20 mouse cellular contexts compared by ENCODE assay signal in the genomic region with DNA sequence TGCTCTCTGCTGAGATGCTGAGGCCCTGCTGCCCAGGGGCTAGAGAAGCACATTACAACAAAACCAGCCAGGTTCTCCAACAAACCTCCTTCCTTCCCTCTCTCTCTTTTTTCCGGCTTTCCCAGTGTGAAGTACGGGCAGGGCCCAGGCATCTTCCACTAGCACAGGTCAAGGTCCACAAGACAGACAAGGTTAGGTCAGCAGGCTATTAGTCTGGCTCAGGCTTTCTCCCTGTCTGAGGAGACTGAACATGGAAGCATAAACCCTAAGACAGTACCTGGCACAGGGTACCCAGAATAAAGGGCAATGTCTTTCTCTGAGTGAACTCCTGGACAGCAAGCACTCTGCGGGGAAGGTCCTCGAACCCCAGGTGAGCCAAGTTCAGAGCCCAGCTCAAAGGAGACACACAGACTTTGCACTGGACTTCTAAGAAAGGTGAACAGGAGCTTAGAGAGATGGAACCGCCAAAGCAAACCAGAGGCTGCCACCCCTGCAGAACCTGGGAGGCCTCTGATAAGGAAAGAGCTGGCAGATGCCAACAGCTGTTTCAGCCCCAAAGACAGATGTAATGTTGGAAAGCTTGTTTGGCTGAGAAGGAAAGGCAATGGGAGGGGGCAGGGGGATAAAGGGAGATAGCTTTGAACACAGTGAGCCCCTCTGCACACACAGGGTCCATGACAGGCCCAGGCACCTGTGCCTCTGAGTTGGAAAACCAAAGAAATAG. TPM values are rescaled to one million over a fixed set of nuclear protein-coding genes. Genes with fewer than 3 reads are reported as not detected.
DNase-seq lines count a peak whose midpoint lies in the region; ATAC-seq and TF ChIP-seq lines count a peak whose summit lies in the region.
"Had no signal": no experiment of that assay in that cellular context is flagged by ENCODE, and none has a peak within 500 bp of the region (broad histone marks: within the 10 kb centered on the region; RNA-seq: fewer than 3 reads in every experiment).

No protein-coding gene starts in this region.

- 0 out of 2 replicates have a peak overlapping the region, but pooled peaks have one; percentile 26 for H3K27ac ChIP-seq in forebrain, embryonic 12.5 days
- no peak overlapping the region for H3K27ac ChIP-seq in forebrain, embryonic 11.5 days (ENCODE audit: low read depth, low read length)
- H3K27ac ChIP-seq in hindbrain, embryonic 15.5 days (replicated peaks) = 0 out of 2 replicates have a peak overlapping the region, but pooled peaks have one; percentile 3
- no peak overlapping the region for H3K27ac ChIP-seq in hindbrain, embryonic 16.5 days (ENCODE audit: low read depth, low read length)
- H3K27ac ChIP-seq in midbrain, embryonic 12.5 days (replicated peaks) = no peak overlapping the region
- no peak overlapping the region for H3K27ac ChIP-seq in midbrain, embryonic 11.5 days (ENCODE audit: low read depth, low read length)
- H3K27ac ChIP-seq in small intestine, adult 2 months (ENCODE audit: insufficient read depth, low read depth, low read length) = peak overlapping the region; percentile 47; the same call in 1 of the 2 replicates

- no peak for DNase-seq in forebrain, embryonic 11.5 days (ENCODE audit: low spot score)
- no peak for DNase-seq in midbrain, embryonic 11.5 days (ENCODE audit: low spot score, missing footprints)
- no peak for DNase-seq in spleen, postnatal 14 days (ENCODE audit: low spot score in 2 of 2)
- DNase-seq: cerebellum, postnatal 36 days; gastrocnemius, postnatal 36 days; kidney, adult 18-20 months; kidney, postnatal 4 days; right cerebral cortex, adult 18-20 months had no signal

- peaks cover 59% of the 10 kb centered on the region for H3K27me3 ChIP-seq in forebrain, embryonic 12.5 days
- H3K27me3 ChIP-seq in forebrain, embryonic 11.5 days (ENCODE audit: control insufficient read depth, insufficient read depth, low read length) = no peaks in the 10 kb centered on the region
- peaks cover 43% of the 10 kb centered on the region for H3K27me3 ChIP-seq in hindbrain, embryonic 15.5 days
- H3K27me3 ChIP-seq in hindbrain, embryonic 16.5 days (replicated peaks; ENCODE audit: control insufficient read depth, insufficient read depth, low read length) = peaks cover 22% of the 10 kb centered on the region
- H3K27me3 ChIP-seq in midbrain, embryonic 12.5 days = peaks cover 88% of the 10 kb centered on the region
- peaks cover 39% of the 10 kb centered on the region for H3K27me3 ChIP-seq in midbrain, embryonic 11.5 days (ENCODE audit: control insufficient read depth, insufficient read depth, low read length)
- no peaks in the 10 kb centered on the region for H3K27me3 ChIP-seq in small intestine, adult 2 months (ENCODE audit: control insufficient read depth, insufficient read depth, low read length)

- no peak overlapping the region for H3K4me2 ChIP-seq in forebrain, embryonic 12.5 days
- H3K4me2 ChIP-seq in forebrain, embryonic 11.5 days (ENCODE audit: low read depth, low read length, severe bottlenecking) = no peak overlapping the region
- H3K4me2 ChIP-seq in hindbrain, embryonic 15.5 days = no peak overlapping the region
- no peak overlapping the region for H3K4me2 ChIP-seq in hindbrain, embryonic 16.5 days (ENCODE audit: low read length)
- no peak overlapping the region for H3K4me2 ChIP-seq in midbrain, embryonic 12.5 days (replicated peaks)
- H3K4me2 ChIP-seq in midbrain, embryonic 11.5 days = no peak overlapping the region

- TF ChIP-seq CTCF in small intestine, adult 2 months (IDR thresholded peaks at IDR 0.05; ENCODE audit: extremely low read depth, insufficient read length, insufficient replicate concordance, low read depth, low read length) = no peak

- H3K4me1 ChIP-seq in forebrain, embryonic 12.5 days = peaks cover 84% of the 10 kb centered on the region
- H3K4me1 ChIP-seq in forebrain, embryonic 11.5 days (replicated peaks; ENCODE audit: control insufficient read depth, insufficient read depth, low read length) = peaks cover 20% of the 10 kb centered on the region
- peaks cover 24% of the 10 kb centered on the region for H3K4me1 ChIP-seq in hindbrain, embryonic 15.5 days (replicated peaks)
- peaks cover 13% of the 10 kb centered on the region for H3K4me1 ChIP-seq in hindbrain, embryonic 16.5 days (ENCODE audit: control insufficient read depth, insufficient read depth, low read depth, low read length)
- H3K4me1 ChIP-seq in midbrain, embryonic 12.5 days = peaks cover 69% of the 10 kb centered on the region
- H3K4me1 ChIP-seq in midbrain, embryonic 11.5 days (ENCODE audit: control insufficient read depth, insufficient read depth, low read length) = peaks cover 5% of the 10 kb centered on the region; the same call in 1 of the 2 replicates
- H3K4me1 ChIP-seq in small intestine, adult 2 months (ENCODE audit: control insufficient read depth, insufficient read depth, insufficient read length, low read length) = peaks cover 23% of the 10 kb centered on the region; the same call in 1 of the 2 replicates

- H3K4me3 ChIP-seq in forebrain, embryonic 12.5 days (replicated peaks) = no peak overlapping the region
- H3K4me3 ChIP-seq in forebrain, embryonic 11.5 days (ENCODE audit: low read depth, low read length) = no peak overlapping the region
- no peak overlapping the region for H3K4me3 ChIP-seq in hindbrain, embryonic 15.5 days
- H3K4me3 ChIP-seq in hindbrain, embryonic 16.5 days (ENCODE audit: low read length) = no peak overlapping the region
- H3K4me3 ChIP-seq in midbrain, embryonic 12.5 days = no peak overlapping the region
- H3K4me3 ChIP-seq in midbrain, embryonic 11.5 days (ENCODE audit: low read depth, low read length) = no peak overlapping the region
- no peak overlapping the region for H3K4me3 ChIP-seq in small intestine, adult 2 months (ENCODE audit: low read depth, low read length)

- TF ChIP-seq POLR2A in small intestine, adult 2 months (IDR thresholded peaks at IDR 0.05; ENCODE audit: low read depth, low read length) = no peak

- no peaks in the 10 kb centered on the region for H3K36me3 ChIP-seq in forebrain, embryonic 12.5 days (replicated peaks)
- no peaks in the 10 kb centered on the region for H3K36me3 ChIP-seq in forebrain, embryonic 11.5 days (ENCODE audit: control insufficient read depth, insufficient read depth, low read length)
- no peaks in the 10 kb centered on the region for H3K36me3 ChIP-seq in hindbrain, embryonic 15.5 days
- H3K36me3 ChIP-seq in hindbrain, embryonic 16.5 days (ENCODE audit: control insufficient read depth, insufficient read depth, low read length) = no peaks in the 10 kb centered on the region
- H3K36me3 ChIP-seq in midbrain, embryonic 12.5 days = no peaks in the 10 kb centered on the region
- no peaks in the 10 kb centered on the region for H3K36me3 ChIP-seq in midbrain, embryonic 11.5 days (ENCODE audit: control insufficient read depth, insufficient read depth, low read length)
- no peaks in the 10 kb centered on the region for H3K36me3 ChIP-seq in small intestine, adult 2 months (ENCODE audit: control insufficient read depth, insufficient read depth, low read length)

- ATAC-seq in forebrain, embryonic 12.5 days (ENCODE audit: low FRiP score) = no peak
- no peak for ATAC-seq in forebrain, embryonic 11.5 days (replicated peaks; ENCODE audit: low FRiP score)
- no peak for ATAC-seq in hindbrain, embryonic 15.5 days (ENCODE audit: low FRiP score, low read depth)
- no peak for ATAC-seq in hindbrain, embryonic 16.5 days
- ATAC-seq in midbrain, embryonic 12.5 days (ENCODE audit: low FRiP score, low read depth) = no peak
- no peak for ATAC-seq in midbrain, embryonic 11.5 days (ENCODE audit: low FRiP score)

- 75% methylated on average over 5 of the region's 5 CpGs for WGBS in forebrain, embryonic 12.5 days
- WGBS in forebrain, embryonic 11.5 days = 81% methylated on average over 5 of the region's 5 CpGs
- WGBS in hindbrain, embryonic 15.5 days = 87% methylated on average over 5 of the region's 5 CpGs
- WGBS in hindbrain, embryonic 16.5 days = 87% methylated on average over 5 of the region's 5 CpGs
- 86% methylated on average over 5 of the region's 5 CpGs for WGBS in midbrain, embryonic 12.5 days
- 88% methylated on average over 5 of the region's 5 CpGs for WGBS in midbrain, embryonic 11.5 days
- 34% methylated on average over 5 of the region's 5 CpGs for WGBS in small intestine, adult 2 months

- no peak overlapping the region for H3K9ac ChIP-seq in forebrain, embryonic 12.5 days
- H3K9ac ChIP-seq in forebrain, embryonic 11.5 days (ENCODE audit: low read length) = no peak overlapping the region
- no peak overlapping the region for H3K9ac ChIP-seq in hindbrain, embryonic 15.5 days
- H3K9ac ChIP-seq in hindbrain, embryonic 16.5 days (ENCODE audit: low read depth, low read length) = no peak overlapping the region; the same call in 1 of the 2 replicates
- H3K9ac ChIP-seq in midbrain, embryonic 12.5 days (replicated peaks) = 0 out of 2 replicates have a peak overlapping the region, but pooled peaks have one; percentile 15
- H3K9ac ChIP-seq in midbrain, embryonic 11.5 days (ENCODE audit: low read length) = no peak overlapping the region

- no peaks in the 10 kb centered on the region for H3K9me3 ChIP-seq in forebrain, embryonic 12.5 days
- no peaks in the 10 kb centered on the region for H3K9me3 ChIP-seq in forebrain, embryonic 11.5 days (ENCODE audit: control insufficient read depth, low read length)
- H3K9me3 ChIP-seq in hindbrain, embryonic 15.5 days = no peaks in the 10 kb centered on the region
- H3K9me3 ChIP-seq in hindbrain, embryonic 16.5 days (ENCODE audit: control insufficient read depth, low read length) = no peaks in the 10 kb centered on the region
- H3K9me3 ChIP-seq in midbrain, embryonic 12.5 days = no peaks in the 10 kb centered on the region
- no peaks in the 10 kb centered on the region for H3K9me3 ChIP-seq in midbrain, embryonic 11.5 days (ENCODE audit: control insufficient read depth, low read length)

RNA-seq across cellular contexts. Expression of gene Prdm16, which starts 9.1 kb away (rescaled TPM):
- polyA plus RNA-seq in forebrain, embryonic 12.5 days (2016; fragmentation: Nextera tagmentation; extraction: Ambion mirVana) = 40.5 and 49.4 TPM in 2 replicates
- 44.7 and 49.3 TPM in 2 replicates for polyA plus RNA-seq in forebrain, embryonic 11.5 days (2014; fragmentation: Nextera tagmentation; extraction: Ambion mirVana)
- 14.0 and 16.2 TPM in 2 replicates for polyA plus RNA-seq in hindbrain, embryonic 15.5 days (2015; fragmentation: Nextera tagmentation; extraction: Ambion mirVana)
- 12.6 and 14.3 TPM in 2 replicates for polyA plus RNA-seq in hindbrain, embryonic 16.5 days (2015; fragmentation: Nextera tagmentation; extraction: Ambion mirVana)
- polyA plus RNA-seq in midbrain, embryonic 12.5 days (2016; fragmentation: Nextera tagmentation; extraction: Ambion mirVana) = 14.5 and 16.2 TPM in 2 replicates
- polyA plus RNA-seq in midbrain, embryonic 11.5 days (2014; fragmentation: Nextera tagmentation; extraction: Ambion mirVana) = 6.6 and 8.0 TPM in 2 replicates
- polyA plus RNA-seq in small intestine, adult 2 months (2012; rRNA removed) = 4.9 and 15.5 TPM in 2 replicates

RNA-seq across cellular contexts. Expression of gene Actrt2, which starts 40.1 kb away (rescaled TPM):
- not detected in 2 replicates for polyA plus RNA-seq in forebrain, embryonic 12.5 days (2016; fragmentation: Nextera tagmentation; extraction: Ambion mirVana)
- not detected in 2 replicates for polyA plus RNA-seq in forebrain, embryonic 11.5 days (2014; fragmentation: Nextera tagmentation; extraction: Ambion mirVana)
- not detected in 2 replicates for polyA plus RNA-seq in hindbrain, embryonic 15.5 days (2015; fragmentation: Nextera tagmentation; extraction: Ambion mirVana)
- not detected in 2 replicates for polyA plus RNA-seq in hindbrain, embryonic 16.5 days (2015; fragmentation: Nextera tagmentation; extraction: Ambion mirVana)
- not detected in 2 replicates for polyA plus RNA-seq in midbrain, embryonic 12.5 days (2016; fragmentation: Nextera tagmentation; extraction: Ambion mirVana)
- not detected in 2 replicates for polyA plus RNA-seq in midbrain, embryonic 11.5 days (2014; fragmentation: Nextera tagmentation; extraction: Ambion mirVana)
- polyA plus RNA-seq in small intestine, adult 2 months (2012; rRNA removed) = not detected in 2 replicates
- polyA plus RNA-seq: embryonic facial prominence, embryonic 11.5 days; hindbrain, embryonic 11.5 days; limb, embryonic 11.5 days; lung, embryonic 16.5 days; neural tube, embryonic 11.5 days; spleen, adult 2 months; stomach, embryonic 16.5 days had no signal

Comparison
In these comparisons a context has a peak if more than half of its experiments do, and no peak if none do; other contexts are left out.
1. H3K27ac ChIP-seq: peak in forebrain, embryonic 12.5 days (single experiment), hindbrain, embryonic 15.5 days (single experiment) and small intestine, adult 2 months (single experiment); none in forebrain, embryonic 11.5 days (single experiment), hindbrain, embryonic 16.5 days (single experiment), midbrain, embryonic 12.5 days (single experiment) and midbrain, embryonic 11.5 days (single experiment).